Mouse (Mus musculus) thymus, adult 2 months (tissue): ENCODE results near the gene Cfap299.

Experiments used
- CTCF ChIP-seq: fragments of 200-500 bp; IDR thresholded peaks from 2 replicates; pipeline ENCODE4 v1.5.1; 2012; ENCODE audit warnings: mild to moderate bottlenecking, control low read depth, low read length, moderate library complexity, borderline replicate concordance; ENCODE audit not compliant: control insufficient read depth, poor library complexity, insufficient read depth; ENCODE audit errors: extremely low read depth
- POLR2A ChIP-seq: fragments of 200-500 bp; IDR thresholded peaks from 2 replicates; pipeline ENCODE4 v1.6.1; 2012; ENCODE audit warnings: mild to moderate bottlenecking, low read length, control low read depth, moderate library complexity; ENCODE audit not compliant: control insufficient read depth, poor library complexity, insufficient read depth; ENCODE audit errors: extremely low read depth

GRCm38 (mm10) chr5:98572392-98572791, 243.3 kb downstream of the Cfap299 start:
- no peak for TF ChIP-seq CTCF
- no peak for TF ChIP-seq POLR2A
